Mouse (Mus musculus): ENCODE measurements at regions not wholly inside any gene's neighbourhood (a gene's known extent, or its start where the extent isn't known, plus 50 kb on each side); places are given as distances from the start of the nearest gene placed in this dataset.
A peak's percentile ranks its signal among the peaks of the same experiment; 100 is the strongest.

DNA sequence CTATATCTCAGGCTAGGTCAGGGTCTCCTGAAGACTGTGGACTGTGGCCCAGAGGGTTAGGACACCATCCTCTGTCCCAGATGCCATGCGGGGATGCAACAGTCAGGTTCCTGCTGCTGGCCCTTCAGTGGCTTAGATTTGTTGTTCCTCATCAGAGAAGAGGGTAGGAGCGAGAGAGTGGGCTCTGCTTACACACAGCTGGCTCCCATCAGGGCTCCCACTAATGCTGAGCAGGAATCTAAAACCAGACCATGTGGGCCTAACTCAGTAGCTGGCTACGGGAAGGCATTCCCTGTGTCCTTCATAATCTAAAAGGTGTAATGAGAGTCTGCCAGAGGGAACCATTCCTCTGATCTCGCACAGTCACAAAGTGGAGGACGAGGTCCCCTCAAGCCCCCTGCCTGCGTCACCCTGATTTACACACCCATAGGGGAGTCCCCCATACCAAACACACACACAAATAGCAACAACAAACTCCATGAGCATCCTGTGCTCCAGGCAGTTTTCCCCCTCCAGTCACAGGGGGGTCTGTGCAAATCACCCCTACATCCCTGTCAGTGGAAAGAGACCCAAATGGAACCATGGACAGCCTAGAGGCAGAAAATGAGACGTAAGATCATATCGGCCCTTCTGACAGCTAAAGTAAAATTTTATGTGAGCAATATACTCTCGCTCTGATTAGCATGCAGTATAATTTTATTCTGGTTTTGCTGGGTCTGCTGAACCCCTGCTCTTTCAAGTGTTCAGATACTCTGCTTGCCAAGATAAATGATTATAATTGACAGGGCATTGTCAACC lies 234.8 kb downstream of the 3110018I06Rik start:
- no peak for DNase-seq (ENCODE audit: low read depth, low spot score)

DNA sequence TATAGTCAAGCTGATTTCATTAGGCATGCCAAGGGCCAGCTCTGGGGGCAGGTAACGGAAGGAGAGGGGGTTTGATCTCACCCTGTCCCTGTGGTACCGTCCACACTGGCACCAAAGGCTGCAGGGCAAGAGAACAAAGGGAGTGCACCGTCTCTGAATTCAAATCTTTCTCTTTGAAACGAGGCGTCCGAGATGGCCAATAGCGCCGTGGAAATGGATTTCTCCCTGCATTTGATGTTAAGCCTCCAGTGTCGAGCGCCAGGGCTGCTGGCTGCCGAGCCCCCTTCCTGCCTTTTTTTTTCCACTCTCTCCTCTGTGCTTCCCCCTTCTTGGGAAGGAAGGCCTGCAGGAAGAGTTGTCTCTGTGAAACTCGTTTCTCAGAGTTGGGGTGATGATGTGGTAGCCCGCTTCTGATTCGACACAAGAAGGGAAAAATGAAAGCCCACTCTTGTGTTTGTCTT lies 235.5 kb downstream of the 3110018I06Rik start:
- DNase-seq (ENCODE audit: low read depth, low spot score) = no peak

GRCm38 (mm10) chr12:107724467-107724866 lies 236.0 kb downstream of the 3110018I06Rik start:
- DNase-seq (ENCODE audit: low read depth, low spot score) = no peak

GRCm38 (mm10) chr12:107728865-107729264 lies 240.4 kb downstream of the 3110018I06Rik start:
- no peak for DNase-seq (ENCODE audit: low read depth, low spot score)

GRCm38 (mm10) chr12:107729301-107729700 lies 240.9 kb downstream of the 3110018I06Rik start:
- DNase-seq (ENCODE audit: low read depth, low spot score) = no peak

DNA sequence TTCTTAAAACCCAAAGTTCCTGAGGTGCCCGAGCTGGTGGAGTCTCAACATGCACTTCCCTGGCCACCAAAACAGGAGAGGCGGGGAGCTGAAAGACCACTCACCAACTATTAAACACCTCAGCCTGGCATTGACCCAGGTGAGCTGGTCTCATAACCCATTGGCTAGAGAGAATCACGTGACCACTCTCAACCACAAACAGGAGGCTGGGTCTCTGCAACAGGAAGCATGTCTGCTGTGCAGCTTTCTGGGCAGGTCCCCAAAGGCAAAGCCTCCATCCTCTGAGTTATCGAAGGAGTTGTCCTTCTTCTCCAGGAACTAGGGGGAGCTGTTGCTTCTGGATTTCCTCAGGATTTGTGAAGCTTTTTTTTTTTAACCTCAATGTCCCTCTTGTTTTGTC lies 242.5 kb downstream of the 3110018I06Rik start:
- peak; percentile 29 for DNase-seq (ENCODE audit: low read depth, low spot score)

GRCm38 (mm10) chr12:107734536-107734935 lies 246.1 kb downstream of the 3110018I06Rik start:
- no peak for DNase-seq (ENCODE audit: low read depth, low spot score)

GRCm38 (mm10) chr12:107742641-107743040 lies 254.2 kb downstream of the 3110018I06Rik start:
- DNase-seq (ENCODE audit: low read depth, low spot score) = no peak

GRCm38 (mm10) chr12:107744822-107745221 lies 256.4 kb downstream of the 3110018I06Rik start:
- DNase-seq (ENCODE audit: low read depth, low spot score) = no peak

DNA sequence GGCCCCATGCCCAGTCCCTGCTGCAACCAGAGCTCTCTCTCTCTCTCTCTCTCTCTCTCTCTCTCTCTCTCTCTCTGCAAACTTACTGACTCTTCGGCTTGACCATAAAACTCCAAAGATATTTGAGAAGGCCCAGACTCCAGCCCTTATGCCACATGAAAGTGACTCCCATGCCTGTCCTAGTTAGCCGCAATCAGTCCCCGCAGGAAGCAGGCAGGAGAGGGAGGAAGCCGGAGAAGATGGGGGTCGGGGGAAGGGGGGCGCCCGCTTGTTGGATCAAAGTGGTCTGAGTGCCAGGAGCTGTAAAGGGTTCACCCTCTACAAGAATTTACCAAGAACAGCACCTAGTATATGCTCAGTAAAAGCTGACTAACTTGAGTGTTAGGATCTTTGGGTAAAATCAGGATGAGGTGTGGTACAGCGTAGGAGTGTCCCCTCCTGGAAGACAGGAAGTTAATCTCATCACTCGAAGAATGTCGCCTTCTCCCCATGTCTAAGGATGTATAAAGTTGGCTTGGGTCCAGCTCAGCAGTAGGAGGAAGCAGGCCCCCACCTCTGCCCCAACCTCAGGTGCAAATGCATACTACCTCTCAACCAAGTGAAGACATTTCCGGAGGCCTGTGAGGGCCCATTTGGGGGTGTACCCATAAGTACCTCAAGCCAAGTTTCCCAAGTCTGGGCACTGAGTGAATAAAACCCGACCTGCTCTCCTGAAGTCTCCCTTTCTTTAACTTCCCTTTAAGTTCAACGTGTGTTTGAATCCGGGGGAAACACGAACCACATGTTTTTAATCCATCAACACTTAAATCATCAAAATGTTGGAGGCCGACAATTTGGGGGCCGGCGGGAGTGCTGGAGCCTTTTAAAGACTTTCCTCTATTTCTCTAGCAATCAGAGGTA lies 254.7 kb downstream of the Bcl11b start:
- DNase-seq (ENCODE audit: low read depth, low spot score) = no peak

DNA sequence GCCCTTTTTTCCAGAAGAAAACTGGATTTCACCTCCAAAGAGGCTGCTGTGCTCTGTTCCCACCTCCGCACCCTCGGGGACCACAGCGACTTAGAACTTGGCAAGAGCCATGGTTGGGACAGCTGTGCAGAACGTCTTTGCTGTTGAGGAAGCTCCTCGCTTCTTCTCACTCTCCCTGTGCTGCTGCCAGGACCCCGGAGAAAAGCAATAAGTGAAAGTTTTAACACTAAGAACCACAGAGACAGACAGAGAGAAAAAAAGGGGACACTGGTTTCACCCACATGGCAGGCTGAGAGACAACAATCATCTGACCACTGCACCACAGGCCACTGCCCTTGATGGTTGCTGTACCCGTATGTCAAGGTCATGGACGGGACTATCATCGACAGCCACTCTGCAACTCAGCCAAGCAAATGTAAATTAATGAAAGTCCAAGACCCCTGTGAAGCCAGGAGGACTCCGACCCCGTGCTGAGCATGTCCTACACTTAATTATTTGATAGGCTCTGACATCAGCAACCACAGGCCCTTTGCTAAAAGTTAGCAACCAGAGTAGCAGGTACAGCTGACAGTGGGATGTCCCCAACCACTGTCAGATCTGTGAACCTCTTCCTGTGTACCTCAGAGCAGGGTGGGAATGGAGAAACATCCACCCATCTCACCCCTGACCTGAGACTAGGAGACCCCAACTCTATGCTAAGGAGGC lies 253.9 kb downstream of the Bcl11b start:
- DNase-seq (ENCODE audit: low read depth, low spot score) = no peak

DNA sequence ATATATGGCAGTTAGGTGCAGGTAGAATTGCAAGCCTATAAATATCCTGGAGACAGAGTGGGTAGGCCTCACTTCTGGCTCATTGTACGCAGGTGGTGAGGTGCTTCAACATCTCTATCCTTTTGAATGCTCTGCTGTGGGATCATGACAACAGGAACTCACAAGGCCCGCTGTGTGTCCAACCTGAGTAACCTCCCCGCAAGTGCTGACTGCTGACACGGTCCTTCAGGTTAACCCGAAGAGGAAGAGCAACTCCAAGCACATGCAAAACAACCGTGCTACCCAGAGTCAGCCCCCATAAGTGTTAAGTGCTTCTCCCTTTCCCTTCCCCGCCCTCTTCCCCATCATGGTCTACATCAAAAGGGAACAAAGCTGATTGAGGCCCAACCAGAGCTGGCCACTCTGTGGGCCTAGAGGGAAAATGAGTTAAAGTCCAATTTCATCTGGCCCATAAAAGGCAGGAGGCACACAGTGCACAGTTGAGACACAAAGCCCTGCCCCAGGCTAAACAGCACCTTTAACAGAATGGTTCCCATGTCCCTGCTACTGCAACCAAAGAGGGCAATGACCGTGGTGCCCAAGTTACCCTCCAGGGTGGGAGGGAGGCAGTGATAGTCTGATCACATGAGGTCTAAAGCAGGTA lies 253.0 kb downstream of the Bcl11b start:
- no peak for DNase-seq (ENCODE audit: low read depth, low spot score)

GRCm38 (mm10) chr12:107752126-107752525 lies 251.3 kb downstream of the Bcl11b start:
- DNase-seq (ENCODE audit: low read depth, low spot score) = no peak

- no peak for DNase-seq (ENCODE audit: low read depth, low spot score)
These were observed 250.8 kb downstream of the Bcl11b start for GRCm38 (mm10) chr12:107752587-107752986.

DNA sequence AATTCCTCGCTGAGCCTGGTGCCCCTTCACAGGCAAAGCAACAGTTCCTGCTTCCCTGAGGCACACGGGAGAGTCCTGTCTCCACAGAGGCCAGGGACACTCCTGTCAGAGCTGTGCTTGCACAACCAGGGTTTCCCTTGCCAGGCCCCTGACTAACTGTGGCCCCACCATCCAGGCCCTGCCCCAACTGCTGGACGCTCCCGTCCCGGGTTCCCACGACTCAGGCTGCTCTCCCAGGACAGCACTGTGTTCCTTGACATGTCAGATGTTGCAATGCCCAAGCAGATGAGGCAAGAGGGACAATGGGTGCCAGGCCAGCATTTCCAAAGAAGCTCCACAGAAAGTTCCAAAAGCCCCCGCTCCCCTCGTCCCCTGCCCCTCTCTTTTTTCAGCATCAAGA lies 250.4 kb downstream of the Bcl11b start:
- no peak for DNase-seq (ENCODE audit: low read depth, low spot score)

- no peak for DNase-seq (ENCODE audit: low read depth, low spot score)
These were observed 249.9 kb downstream of the Bcl11b start for GRCm38 (mm10) chr12:107753536-107753935.

- DNase-seq (ENCODE audit: low read depth, low spot score) = no peak
These were observed 248.5 kb downstream of the Bcl11b start for GRCm38 (mm10) chr12:107754885-107755284.

DNA sequence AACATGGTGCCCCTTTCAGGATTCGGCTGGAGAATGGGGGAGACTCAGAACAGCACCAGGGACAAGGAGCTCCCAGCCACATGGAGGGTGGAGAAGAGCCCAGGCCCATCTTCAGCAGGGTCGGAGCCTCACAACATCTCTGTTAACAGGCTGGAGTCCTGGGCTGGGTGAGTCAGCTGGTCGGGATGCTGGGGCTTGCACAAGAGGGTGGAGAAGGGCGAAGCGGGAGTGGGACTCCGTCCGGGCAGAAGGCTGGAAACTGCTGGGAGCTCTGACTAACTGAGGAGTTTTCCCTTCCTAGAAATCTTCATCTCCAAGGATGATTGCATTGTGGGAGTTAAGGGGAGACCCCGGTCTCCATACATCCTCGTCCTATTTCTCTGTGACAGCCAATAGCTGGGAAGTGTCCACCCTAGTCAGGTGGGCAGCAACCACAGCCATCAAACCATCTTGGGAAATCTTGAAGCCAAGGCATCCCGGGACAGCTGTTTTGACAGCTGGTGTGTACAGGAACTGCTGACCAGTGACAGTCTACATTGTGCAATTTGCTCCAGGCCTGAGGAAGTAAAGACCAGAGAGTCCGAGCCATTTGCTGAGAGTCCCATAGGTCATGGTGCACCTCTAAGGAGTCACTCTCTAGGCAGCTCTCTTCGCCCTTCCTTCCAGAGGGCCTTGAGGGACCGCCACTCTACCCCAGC lies 247.4 kb downstream of the Bcl11b start:
- no peak for DNase-seq (ENCODE audit: low read depth, low spot score)

GRCm38 (mm10) chr12:107757184-107757583 lies 246.2 kb downstream of the Bcl11b start:
- DNase-seq (ENCODE audit: low read depth, low spot score) = no peak

DNA sequence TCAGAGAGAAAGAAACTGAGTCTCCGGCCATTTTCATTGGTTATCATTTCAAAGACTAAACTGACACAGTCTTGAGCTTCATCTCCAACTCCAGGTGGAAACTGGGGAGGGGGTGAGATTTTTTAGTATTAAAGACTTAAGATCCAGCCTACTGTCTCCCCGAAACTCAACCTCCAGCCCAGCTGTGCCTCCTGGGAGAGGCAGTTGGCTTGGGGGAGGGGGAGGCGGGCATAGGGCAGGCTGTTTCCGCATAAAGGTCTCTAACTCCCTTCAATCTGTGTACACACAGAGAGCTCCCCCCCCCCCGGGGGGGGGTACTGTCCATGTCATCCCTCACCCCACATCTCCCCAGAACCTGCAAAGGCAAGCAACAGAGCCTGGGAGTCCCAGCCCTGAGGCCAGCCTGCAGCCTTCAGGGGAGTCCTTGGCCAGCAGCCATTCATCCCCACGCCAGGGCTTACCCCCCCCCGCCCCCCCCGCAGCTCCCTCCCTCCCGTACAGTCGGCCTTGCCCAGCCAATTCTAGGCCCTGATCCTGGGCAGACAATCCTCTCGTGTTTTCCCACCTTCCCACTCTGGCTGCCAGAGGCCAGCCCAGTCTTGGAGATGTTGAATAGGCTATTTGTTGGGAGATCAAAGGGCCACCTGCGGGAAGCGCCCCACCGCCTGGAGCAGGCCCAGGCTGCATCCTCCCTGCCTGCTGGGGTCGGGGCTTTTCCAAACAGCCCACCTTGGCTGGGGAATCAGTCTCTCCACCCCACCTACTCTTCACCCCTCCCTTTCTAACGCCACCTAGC lies 245.2 kb downstream of the Bcl11b start:
- DNase-seq (ENCODE audit: low read depth, low spot score) = no peak
